Mouse (Mus musculus): ENCODE data around the gene Dtnbp1. TPM values are rescaled to one million over a fixed set of nuclear protein-coding genes. Genes with fewer than 3 reads are reported as not detected.

Dtnbp1 gene
- total and polyA plus RNA-seq, 2 experiments from 2014 or later: 115 to 139 TPM

GRCm38 (mm10) chr13:44948320-44949250 is 53.4 kb downstream of the Dtnbp1 start:
- Histone ChIP-seq H3K9ac (replicated peaks; ENCODE audit: low read length, poor library complexity, severe bottlenecking) (no peak overlapping the region), H3K9me3 (ENCODE audit: low read length) (no peaks in the 10 kb centered on the region), H3K27me3 (ENCODE audit: insufficient read depth, low read length) (no peaks in the 10 kb centered on the region), H3K4me3 (ENCODE audit: low read depth, low read length) (no peak overlapping the region), H3K4me1 (ENCODE audit: insufficient read depth, low read length) (peaks cover 7% of the 10 kb centered on the region; the same call in 1 of the 2 replicates), H3K4me2 (ENCODE audit: low read depth, low read length, poor library complexity, severe bottlenecking) (no peak overlapping the region), H3K36me3 (ENCODE audit: insufficient read depth, low read length) (no peaks in the 10 kb centered on the region), H3K27ac (ENCODE audit: low read depth, low read length) (no peak overlapping the region)
- DNase-seq (ENCODE audit: low spot score): no peak
- no peak for ATAC-seq (ENCODE audit: low FRiP score)
- 93% methylated on average over 15 of the region's 16 CpGs for WGBS
- TF ChIP-seq CTCF (IDR thresholded peaks at IDR 0.05): no peak

- ATAC-seq (ENCODE audit: low FRiP score) (peak; percentile 77; the same call in 1 of the 2 replicates), DNase-seq (ENCODE audit: low spot score) (peak; percentile 82)
- Histone ChIP-seq H3K4me2 (ENCODE audit: low read depth, low read length, poor library complexity, severe bottlenecking) (peak overlapping the region; percentile 63), H3K9me3 (ENCODE audit: low read length) (no peaks in the 10 kb centered on the region), H3K4me3 (ENCODE audit: low read depth, low read length) (peak overlapping the region; percentile 49), H3K27ac (ENCODE audit: low read depth, low read length) (peak overlapping the region; percentile 82), H3K36me3 (ENCODE audit: insufficient read depth, low read length) (no peaks in the 10 kb centered on the region), H3K27me3 (ENCODE audit: insufficient read depth, low read length) (no peaks in the 10 kb centered on the region), H3K4me1 (ENCODE audit: insufficient read depth, low read length) (peaks cover 11% of the 10 kb centered on the region; the same call in 1 of the 2 replicates), H3K9ac (replicated peaks; ENCODE audit: low read length, poor library complexity, severe bottlenecking) (peak overlapping the region; percentile 63)
- no peak; the same call in 1 of the 2 replicates for TF ChIP-seq CTCF (IDR thresholded peaks at IDR 0.05)
- WGBS: 3% methylated on average over 8 of the region's 8 CpGs
Observed at GRCm38 (mm10) chr13:44946880-44947635, 54.9 kb downstream of the Dtnbp1 start.

DNA sequence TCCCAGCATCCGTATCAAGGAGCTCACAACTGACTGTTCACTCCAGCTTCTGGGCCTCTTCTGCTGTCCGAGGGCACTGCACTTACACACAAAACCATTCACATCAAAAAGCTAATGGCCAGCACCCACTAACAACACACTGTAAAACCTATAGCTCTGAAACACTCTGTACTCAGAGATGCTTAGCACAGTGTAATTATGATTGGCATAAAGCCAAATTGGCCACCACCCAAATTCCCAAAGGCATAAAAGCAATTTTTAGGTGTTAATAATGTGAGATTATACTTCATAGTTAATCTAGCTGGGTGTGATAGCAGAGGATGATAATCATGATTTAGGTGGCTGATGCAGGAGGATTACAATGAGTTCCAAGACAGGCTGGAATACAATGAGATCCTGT is 58.3 kb downstream of the Dtnbp1 start:
- no peaks in the 10 kb centered on the region for H3K36me3 ChIP-seq (ENCODE audit: insufficient read depth, low read length)
- H3K4me2 ChIP-seq (ENCODE audit: low read depth, low read length, poor library complexity, severe bottlenecking): no peak overlapping the region
- TF ChIP-seq CTCF (IDR thresholded peaks at IDR 0.05): no peak
- H3K4me3 ChIP-seq (ENCODE audit: low read depth, low read length): no peak overlapping the region
- no peaks in the 10 kb centered on the region for H3K9me3 ChIP-seq (ENCODE audit: low read length)
- WGBS: 90% methylated on average over 2 of the region's 2 CpGs
- DNase-seq (ENCODE audit: low spot score) (no peak), ATAC-seq (ENCODE audit: low FRiP score) (no peak)
- no peak overlapping the region for H3K9ac ChIP-seq (replicated peaks; ENCODE audit: low read length, poor library complexity, severe bottlenecking)
- peaks cover 11% of the 10 kb centered on the region; the same call in 1 of the 2 replicates for H3K4me1 ChIP-seq (ENCODE audit: insufficient read depth, low read length)
- H3K27me3 ChIP-seq (ENCODE audit: insufficient read depth, low read length): no peaks in the 10 kb centered on the region
- no peak overlapping the region for H3K27ac ChIP-seq (ENCODE audit: low read depth, low read length)

DNA sequence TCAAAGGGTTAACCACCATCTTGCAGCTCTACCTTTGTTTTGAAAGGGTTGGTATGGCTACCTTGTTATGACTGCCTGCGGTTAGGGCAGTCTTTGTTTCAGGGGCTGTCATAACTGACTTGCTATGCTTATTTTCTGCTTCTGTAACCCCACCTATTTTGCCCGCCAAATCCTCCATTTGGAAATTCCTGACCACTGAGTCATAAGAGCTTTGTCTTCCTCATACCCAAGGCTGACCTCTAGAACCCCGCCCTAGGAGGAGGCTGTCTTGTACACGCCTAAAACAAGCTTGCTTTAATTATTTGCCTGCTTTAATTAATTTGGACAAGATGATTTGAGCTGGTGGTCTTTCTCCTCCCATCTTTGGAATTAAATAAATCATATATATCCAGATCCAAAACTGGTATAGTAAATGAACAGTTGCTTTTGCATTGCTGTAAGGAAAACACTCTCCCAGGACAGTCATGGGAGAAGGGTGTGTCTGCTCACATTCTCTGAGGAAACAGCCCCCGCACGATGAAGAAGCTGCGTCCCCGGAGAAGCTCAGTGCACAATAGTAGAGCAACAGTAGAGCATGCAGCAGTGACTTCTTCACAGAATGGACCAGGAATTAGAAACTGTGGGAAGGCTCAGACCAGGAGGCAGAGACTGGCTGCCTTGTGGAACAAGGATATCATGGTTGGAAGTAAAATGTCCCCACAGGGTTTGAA is 62.5 kb downstream of the Dtnbp1 start:
- TF ChIP-seq CTCF (IDR thresholded peaks at IDR 0.05): no peak
- WGBS: 80% methylated on average over 8 of the region's 8 CpGs
- DNase-seq (ENCODE audit: low spot score) (no peak), ATAC-seq (ENCODE audit: low FRiP score) (no peak)
- no peak overlapping the region for H3K4me2 ChIP-seq (ENCODE audit: low read depth, low read length, poor library complexity, severe bottlenecking)
- H3K4me3 ChIP-seq (ENCODE audit: low read depth, low read length): no peak overlapping the region
- H3K9ac ChIP-seq (replicated peaks; ENCODE audit: low read length, poor library complexity, severe bottlenecking): no peak overlapping the region
- H3K36me3 ChIP-seq (ENCODE audit: insufficient read depth, low read length): no peaks in the 10 kb centered on the region
- no peaks in the 10 kb centered on the region for H3K9me3 ChIP-seq (ENCODE audit: low read length)
- H3K27ac ChIP-seq (ENCODE audit: low read depth, low read length): no peak overlapping the region
- H3K4me1 ChIP-seq (ENCODE audit: insufficient read depth, low read length): peaks cover 3% of the 10 kb centered on the region; the same call in 1 of the 2 replicates
- no peaks in the 10 kb centered on the region for H3K27me3 ChIP-seq (ENCODE audit: insufficient read depth, low read length)

DNA sequence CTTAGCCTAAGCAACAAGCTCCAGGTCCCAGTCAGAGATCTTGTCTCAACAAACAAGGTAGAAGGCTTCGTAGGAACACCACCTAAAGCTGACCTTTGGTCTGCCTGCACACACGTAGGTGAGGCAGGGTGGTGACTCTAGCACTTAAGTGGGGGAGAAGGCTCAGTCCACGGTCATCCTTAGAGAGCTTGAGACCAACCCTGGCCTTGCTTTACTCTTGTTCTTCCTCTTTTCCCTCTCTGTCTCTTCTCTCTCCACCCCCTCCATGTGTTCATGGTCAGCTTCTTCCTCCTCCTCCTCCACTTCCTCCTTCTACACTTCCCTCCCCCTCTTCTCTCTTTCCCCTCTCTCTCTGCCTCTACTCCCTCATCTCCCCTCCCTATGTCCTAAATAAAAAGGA is 64.3 kb downstream of the Dtnbp1 start:
- H3K4me2 ChIP-seq (ENCODE audit: low read depth, low read length, poor library complexity, severe bottlenecking): no peak overlapping the region
- H3K4me3 ChIP-seq (ENCODE audit: low read depth, low read length): no peak overlapping the region
- no peaks in the 10 kb centered on the region for H3K27me3 ChIP-seq (ENCODE audit: insufficient read depth, low read length)
- H3K36me3 ChIP-seq (ENCODE audit: insufficient read depth, low read length): no peaks in the 10 kb centered on the region
- WGBS: 92% methylated on average over 3 of the region's 3 CpGs
- no peak overlapping the region for H3K9ac ChIP-seq (replicated peaks; ENCODE audit: low read length, poor library complexity, severe bottlenecking)
- ATAC-seq (ENCODE audit: low FRiP score) (no peak), DNase-seq (ENCODE audit: low spot score) (no peak)
- TF ChIP-seq CTCF (IDR thresholded peaks at IDR 0.05): no peak
- no peak overlapping the region for H3K27ac ChIP-seq (ENCODE audit: low read depth, low read length)
- H3K9me3 ChIP-seq (ENCODE audit: low read length): no peaks in the 10 kb centered on the region
- H3K4me1 ChIP-seq (ENCODE audit: insufficient read depth, low read length): peaks cover 3% of the 10 kb centered on the region; the same call in 1 of the 2 replicates
